Mouse (Mus musculus): ENCODE measurements at regions not wholly inside any gene's neighbourhood (a gene's known extent, or its start where the extent isn't known, plus 50 kb on each side); places are given as distances from the start of the nearest gene placed in this dataset.
"Not testable (repeated sequence)": the region's sequence is repeated elsewhere in the genome, so short reads cannot be mapped to it uniquely, and the experiment has no call there.

DNA sequence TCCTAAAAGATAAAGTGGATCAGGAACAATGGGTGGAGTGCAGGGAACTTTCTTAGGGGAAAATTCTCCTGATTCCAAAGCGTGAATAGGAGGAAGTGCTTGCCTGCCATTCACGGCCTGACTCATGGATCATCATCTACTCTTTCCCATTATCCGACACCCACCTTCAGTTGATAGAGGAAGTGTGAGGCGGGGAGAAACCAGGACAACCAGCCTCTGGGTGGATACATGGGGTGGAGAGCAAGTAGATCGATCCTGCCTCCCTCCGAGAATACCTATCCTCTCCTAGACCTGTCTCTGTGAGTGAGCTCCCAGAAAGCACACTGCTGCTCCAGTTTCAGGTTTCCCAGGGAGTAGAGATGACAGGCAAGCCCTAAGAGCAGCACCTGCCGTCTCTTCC lies 79.8 kb upstream of the Adgrl2 start:
- Histone ChIP-seq H3K36me3 (no peaks in the 10 kb centered on the region), H3K4me2 (replicated peaks) (no peak overlapping the region), H3K27me3 (no peaks in the 10 kb centered on the region), H3K4me1 (peaks cover 8% of the 10 kb centered on the region), H3K4me3 (no peak overlapping the region), H3K9ac (no peak overlapping the region), H3K9me3 (no peaks in the 10 kb centered on the region), H3K27ac (no peak overlapping the region)
- ATAC-seq (ENCODE audit: low FRiP score, low read depth) = no peak
- WGBS = 67% methylated on average over 7 of the region's 7 CpGs

DNA sequence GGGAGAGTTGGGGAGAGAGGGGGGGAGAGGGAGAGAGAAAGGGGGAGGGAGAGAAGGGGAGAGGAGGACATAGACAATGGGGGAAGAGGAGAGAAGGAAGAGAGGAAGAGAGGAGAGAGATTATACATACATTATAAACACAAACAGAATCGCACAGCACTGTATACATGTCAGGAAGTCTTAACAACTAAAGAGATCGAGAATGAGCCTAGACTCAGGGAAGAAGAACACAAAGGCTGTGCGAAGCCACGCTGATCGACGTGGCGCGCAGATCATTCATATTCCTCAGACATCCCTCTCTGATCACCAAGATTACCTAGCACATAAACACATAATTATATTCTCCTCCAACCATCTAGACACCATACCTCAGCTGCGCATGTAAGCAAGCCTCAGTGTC lies 79.1 kb upstream of the Adgrl2 start:
- no peaks in the 10 kb centered on the region for H3K27me3 ChIP-seq
- no peak overlapping the region for H3K4me2 ChIP-seq (replicated peaks)
- no peak for ATAC-seq (ENCODE audit: low FRiP score, low read depth)
- peaks cover under 1% of the 10 kb centered on the region; the same call in 1 of the 2 replicates for H3K4me1 ChIP-seq
- WGBS = 88% methylated on average over 9 of the region's 9 CpGs
- no peaks in the 10 kb centered on the region for H3K9me3 ChIP-seq
- no peak overlapping the region for H3K9ac ChIP-seq
- H3K4me3 ChIP-seq = no peak overlapping the region
- no peaks in the 10 kb centered on the region for H3K36me3 ChIP-seq
- no peak overlapping the region for H3K27ac ChIP-seq

GRCm38 (mm10) chr3:149068821-149069220 lies 78.5 kb upstream of the Adgrl2 start:
- H3K27ac ChIP-seq = no peak overlapping the region
- H3K4me2 ChIP-seq (replicated peaks) = 0 out of 2 replicates have a peak overlapping the region, but pooled peaks have one; percentile 9
- H3K9me3 ChIP-seq = no peaks in the 10 kb centered on the region
- 60% methylated on average over 7 of the region's 7 CpGs for WGBS
- no peaks in the 10 kb centered on the region for H3K27me3 ChIP-seq
- no peaks in the 10 kb centered on the region for H3K4me1 ChIP-seq
- H3K36me3 ChIP-seq = no peaks in the 10 kb centered on the region
- 0 out of 2 replicates have a peak, but pooled peaks have one; percentile 19 for ATAC-seq (ENCODE audit: low FRiP score, low read depth)
- no peak overlapping the region for H3K9ac ChIP-seq
- H3K4me3 ChIP-seq = no peak overlapping the region

DNA sequence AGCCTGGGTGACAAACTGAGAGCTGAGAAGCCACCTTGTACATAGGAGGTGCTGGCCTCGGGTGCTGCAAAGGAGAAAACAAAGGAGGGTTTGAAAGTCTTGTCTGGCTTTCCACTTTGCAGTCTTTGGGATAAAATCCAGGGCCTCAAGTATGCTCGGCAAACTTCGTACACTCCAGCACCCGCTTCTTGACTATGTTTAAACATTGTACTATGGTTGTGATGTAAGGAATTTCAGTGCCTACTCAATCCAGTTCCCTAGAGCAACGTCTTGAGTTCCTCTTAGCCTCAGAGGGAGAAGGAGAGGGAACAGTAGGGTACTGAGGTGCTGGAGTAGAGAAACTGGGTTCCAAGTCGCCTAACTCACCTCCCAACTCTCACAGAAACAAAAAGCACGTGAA lies 77.4 kb upstream of the Adgrl2 start:
- Histone ChIP-seq H3K4me1 (no peaks in the 10 kb centered on the region), H3K4me2 (replicated peaks) (no peak overlapping the region), H3K4me3 (no peak overlapping the region), H3K9ac (no peak overlapping the region), H3K36me3 (no peaks in the 10 kb centered on the region), H3K27ac (no peak overlapping the region), H3K9me3 (no peaks in the 10 kb centered on the region), H3K27me3 (no peaks in the 10 kb centered on the region)
- no peak for ATAC-seq (ENCODE audit: low FRiP score, low read depth)
- WGBS = 79% methylated on average over 7 of the region's 7 CpGs

GRCm38 (mm10) chr3:149055077-149055476 lies 64.7 kb upstream of the Adgrl2 start:
- Histone ChIP-seq H3K4me2 (replicated peaks) (no peak overlapping the region), H3K9me3 (no peaks in the 10 kb centered on the region), H3K9ac (no peak overlapping the region), H3K4me3 (no peak overlapping the region), H3K27me3 (no peaks in the 10 kb centered on the region), H3K4me1 (no peaks in the 10 kb centered on the region), H3K27ac (no peak overlapping the region), H3K36me3 (no peaks in the 10 kb centered on the region)
- no peak for ATAC-seq (ENCODE audit: low FRiP score, low read depth)
- 27% methylated on average over 12 of the region's 12 CpGs for WGBS

DNA sequence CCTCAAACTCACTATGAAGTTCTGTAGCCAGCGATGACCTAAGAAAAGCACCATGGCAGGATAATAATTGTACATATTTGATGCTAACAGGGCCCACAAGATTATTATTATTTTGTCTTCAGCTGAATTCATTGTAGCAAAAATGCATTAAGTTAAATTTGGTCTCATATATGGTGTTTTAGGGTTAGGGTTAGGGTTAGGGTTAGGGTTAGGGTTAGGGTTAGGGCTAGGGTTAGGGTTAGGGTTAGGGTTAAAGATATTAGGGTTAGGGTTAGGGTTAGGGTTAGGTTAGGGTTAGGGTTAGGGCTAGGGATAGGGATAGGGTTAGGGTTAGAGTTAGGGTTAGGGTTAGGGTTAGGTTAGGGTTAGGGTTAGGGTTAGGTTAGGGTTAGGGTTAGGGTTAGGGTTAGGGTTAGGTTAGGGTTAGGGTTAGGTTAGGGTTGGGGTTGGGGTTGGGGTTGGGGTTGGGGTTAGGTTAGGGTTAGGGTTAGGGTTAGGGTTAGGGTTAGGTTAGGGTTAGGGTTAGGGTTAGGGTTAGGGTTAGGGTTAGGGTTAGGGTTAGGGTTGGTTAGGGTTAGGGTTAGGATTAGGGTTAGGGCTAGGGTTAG lies 62.0 kb upstream of the Adgrl2 start:
- ATAC-seq (ENCODE audit: low FRiP score, low read depth) = not testable (repeated sequence)
- WGBS = 95% methylated on average over 1 of the region's 1 CpGs

DNA sequence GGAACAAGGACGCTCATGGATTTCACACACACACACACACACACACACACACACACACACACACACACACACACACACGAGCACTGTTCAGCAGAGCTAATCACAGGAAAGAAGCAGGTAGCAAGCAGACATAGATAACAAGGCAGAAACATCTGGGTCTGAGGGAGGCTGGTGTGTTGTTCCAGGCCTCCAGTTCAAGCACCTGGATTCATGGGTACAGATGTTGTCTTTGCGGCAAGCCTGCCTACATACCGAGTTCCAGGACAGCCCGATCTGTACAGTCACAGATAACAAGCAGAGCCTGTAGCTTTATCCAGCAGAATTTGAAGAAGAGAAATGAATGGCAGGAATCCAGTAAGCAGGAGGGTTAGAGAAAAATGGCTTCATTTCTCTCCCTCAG lies 55.0 kb upstream of the Adgrl2 start:
- no peak overlapping the region for H3K4me2 ChIP-seq (replicated peaks)
- no peak overlapping the region for H3K27ac ChIP-seq
- no peaks in the 10 kb centered on the region for H3K9me3 ChIP-seq
- no peak for ATAC-seq (ENCODE audit: low FRiP score, low read depth)
- no peak overlapping the region for H3K4me3 ChIP-seq
- H3K27me3 ChIP-seq = no peaks in the 10 kb centered on the region
- no peak overlapping the region for H3K9ac ChIP-seq
- H3K36me3 ChIP-seq = no peaks in the 10 kb centered on the region
- H3K4me1 ChIP-seq = peaks cover 21% of the 10 kb centered on the region
- 53% methylated on average over 5 of the region's 5 CpGs for WGBS

More for the DNA sequence above, 62.0 kb upstream of the Adgrl2 start:
- H3K4me2 ChIP-seq (replicated peaks); H3K9ac ChIP-seq; H3K4me3 ChIP-seq; H3K27ac ChIP-seq; H3K36me3 ChIP-seq; H3K27me3 ChIP-seq; H3K4me1 ChIP-seq; H3K9me3 ChIP-seq: not testable (repeated sequence)

DNA sequence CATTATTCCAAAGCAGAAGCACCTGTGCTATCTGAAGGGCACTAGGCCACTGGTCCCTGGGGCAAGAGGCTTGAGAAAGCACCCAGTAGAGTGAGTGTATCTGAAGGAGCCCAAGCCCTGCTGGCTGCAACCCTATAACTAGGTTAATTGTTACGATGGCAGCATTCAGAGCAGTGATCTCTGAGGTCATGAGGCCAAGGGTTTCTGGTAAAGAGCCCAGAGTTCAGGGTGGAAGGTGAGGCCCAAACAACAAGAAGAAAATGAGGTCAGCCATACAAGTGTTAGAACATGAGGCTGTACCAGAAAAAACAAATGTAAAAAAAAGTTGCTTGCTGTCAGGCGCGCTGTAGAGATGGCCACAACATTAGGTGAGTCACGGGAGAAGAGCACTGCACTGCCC lies 53.5 kb upstream of the Adgrl2 start:
- no peaks in the 10 kb centered on the region for H3K36me3 ChIP-seq
- no peak overlapping the region for H3K4me3 ChIP-seq
- 82% methylated on average over 4 of the region's 4 CpGs for WGBS
- H3K9ac ChIP-seq = no peak overlapping the region
- no peak overlapping the region for H3K27ac ChIP-seq
- H3K4me2 ChIP-seq (replicated peaks) = no peak overlapping the region
- ATAC-seq (ENCODE audit: low FRiP score, low read depth) = no peak
- H3K9me3 ChIP-seq = no peaks in the 10 kb centered on the region
- H3K4me1 ChIP-seq = peaks cover 21% of the 10 kb centered on the region
- no peaks in the 10 kb centered on the region for H3K27me3 ChIP-seq

DNA sequence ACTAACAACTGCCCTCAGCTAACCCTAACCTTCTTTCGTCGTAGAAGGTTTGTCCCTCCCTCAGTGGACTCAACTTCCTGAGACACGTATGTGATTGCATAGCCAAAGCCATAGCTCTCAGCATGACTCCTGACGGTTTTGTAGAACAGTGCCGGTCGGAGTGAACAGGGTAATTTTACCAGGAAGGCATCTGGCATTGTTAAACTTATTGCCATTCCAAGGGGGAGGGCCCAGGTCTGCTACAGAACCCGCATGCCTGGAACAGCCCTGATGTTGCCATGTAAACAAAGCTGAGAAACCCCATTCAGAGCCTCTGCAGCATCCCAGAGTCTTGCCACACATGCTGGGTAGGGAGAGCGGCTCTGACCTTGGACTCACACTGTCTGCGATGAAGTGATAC lies 52.2 kb upstream of the Adgrl2 start:
- ATAC-seq (ENCODE audit: low FRiP score, low read depth) = peak; percentile 67
- no peaks in the 10 kb centered on the region for H3K27me3 ChIP-seq
- no peaks in the 10 kb centered on the region for H3K9me3 ChIP-seq
- peaks cover 25% of the 10 kb centered on the region for H3K4me1 ChIP-seq
- no peak overlapping the region for H3K4me3 ChIP-seq
- no peaks in the 10 kb centered on the region for H3K36me3 ChIP-seq
- 18% methylated on average over 9 of the region's 9 CpGs for WGBS
- no peak overlapping the region for H3K9ac ChIP-seq
- no peak overlapping the region for H3K27ac ChIP-seq
- H3K4me2 ChIP-seq (replicated peaks) = peak overlapping the region; percentile 2

- Histone ChIP-seq H3K36me3 (no peaks in the 10 kb centered on the region), H3K27me3 (no peaks in the 10 kb centered on the region), H3K4me2 (replicated peaks) (no peak overlapping the region), H3K27ac (no peak overlapping the region), H3K9ac (no peak overlapping the region), H3K4me1 (peaks cover 21% of the 10 kb centered on the region), H3K4me3 (no peak overlapping the region), H3K9me3 (no peaks in the 10 kb centered on the region)
- 39% methylated on average over 3 of the region's 3 CpGs for WGBS
- ATAC-seq (ENCODE audit: low FRiP score, low read depth) = no peak
Observed at GRCm38 (mm10) chr3:149041188-149041587, 50.8 kb upstream of the Adgrl2 start.

Measured in limb, embryonic 13.5 days (tissue).